ENCODE assay signal across 19 mouse cellular contexts in genomic region chr13:29502481-29503146, GRCm38 (mm10).
DNase-seq lines count a peak whose midpoint lies in the region; ATAC-seq and TF ChIP-seq lines count a peak whose summit lies in the region.
"Had no signal": no experiment of that assay in that cellular context is flagged by ENCODE, and none has a peak within 500 bp of the region (broad histone marks: within the 10 kb centered on the region; RNA-seq: fewer than 3 reads in every experiment).

No protein-coding gene starts in this region.

- no peaks in the 10 kb centered on the region for H3K9me3 ChIP-seq in heart, embryonic 10.5 days
- no peaks in the 10 kb centered on the region for H3K9me3 ChIP-seq in intestine, embryonic 16.5 days (ENCODE audit: control insufficient read depth, low read length)
- H3K9me3 ChIP-seq: hindbrain, embryonic 13.5 days; limb, embryonic 10.5 days; stomach, embryonic 15.5 days had no signal

- no peak overlapping the region for H3K9ac ChIP-seq in intestine, embryonic 16.5 days (ENCODE audit: low read depth, low read length)
- H3K9ac ChIP-seq: hindbrain, embryonic 13.5 days; lung, embryonic 14.5 days; stomach, embryonic 15.5 days had no signal

- H3K27me3 ChIP-seq in heart, embryonic 10.5 days (ENCODE audit: insufficient read depth, poor library complexity, severe bottlenecking), result no peaks in the 10 kb centered on the region
- no peaks in the 10 kb centered on the region for H3K27me3 ChIP-seq in Patski
- H3K27me3 ChIP-seq in intestine, embryonic 16.5 days (replicated peaks; ENCODE audit: control insufficient read depth, insufficient read depth, low read length), result no peaks in the 10 kb centered on the region
- H3K27me3 ChIP-seq: hindbrain, embryonic 13.5 days; stomach, embryonic 15.5 days had no signal

- in situ Hi-C loops in Patski (cut with MboI; ENCODE audit: low pct_unique_long_range_greater_than_20kb), result no loop called here

- no peak for ATAC-seq in Patski
- peak; percentile 84 for ATAC-seq in intestine, embryonic 16.5 days
- ATAC-seq: forebrain, embryonic 16.5 days; inflammation-experienced regulatory T-cells, adult 6 months; midbrain, embryonic 16.5 days had no signal

- TF ChIP-seq CTCF in Patski (IDR thresholded peaks at IDR 0.05), result no peak

- peak; percentile 91 for DNase-seq in heart, adult 11 months
- no peak for DNase-seq in heart, embryonic 10.5 days (ENCODE audit: low spot score)
- DNase-seq in 3T3-L1 (ENCODE audit: low read depth, low spot score), result peak; percentile 68
- DNase-seq in Patski (ENCODE audit: low read depth, low spot score), result peak; percentile 49
- DNase-seq in cerebellum, adult 18-20 months, result no peak
- DNase-seq in spleen, adult 18-20 months, result no peak
- no peak for DNase-seq in frontal cortex, postnatal 10 days (ENCODE audit: low spot score in 2 of 2)
- DNase-seq: B cell, adult 2 months; heart, adult 2 months; right cerebral cortex, postnatal 14 days had no signal

- peaks cover 19% of the 10 kb centered on the region for H3K4me1 ChIP-seq in heart, embryonic 10.5 days
- H3K4me1 ChIP-seq in intestine, embryonic 16.5 days (ENCODE audit: control insufficient read depth, insufficient read depth, low read length), result peaks cover 9% of the 10 kb centered on the region; the same call in 1 of the 2 replicates
- H3K4me1 ChIP-seq: limb, embryonic 10.5 days; stomach, embryonic 15.5 days had no signal

- CTCF ChIA-PET in Patski (lab: Charles Lee), result interaction anchor here (1.3 kb wide), 1 partner anchor 72 kb away, joined by 3 read pairs; no protein-coding TSS in a partner anchor

- WGBS in heart, embryonic 10.5 days, result 70% methylated on average over 5 of the region's 5 CpGs
- 46% methylated on average over 5 of the region's 5 CpGs for WGBS in intestine, embryonic 16.5 days

- H3K4me3 ChIP-seq in heart, embryonic 10.5 days, result no peak overlapping the region
- no peak overlapping the region for H3K4me3 ChIP-seq in intestine, embryonic 16.5 days (ENCODE audit: low read length)
- H3K4me3 ChIP-seq: erythroblast, embryonic 14.5 days; heart, adult 2 months; hindbrain, embryonic 13.5 days; limb, embryonic 10.5 days; stomach, embryonic 15.5 days had no signal

- H3K36me3 ChIP-seq in heart, embryonic 10.5 days, result no peaks in the 10 kb centered on the region
- no peaks in the 10 kb centered on the region for H3K36me3 ChIP-seq in intestine, embryonic 16.5 days (ENCODE audit: control insufficient read depth, insufficient read depth, low read length)
- H3K36me3 ChIP-seq: hindbrain, embryonic 13.5 days; limb, embryonic 10.5 days; stomach, embryonic 15.5 days had no signal

- POLR2A ChIA-PET in Patski (lab: Charles Lee), result interaction anchor here (0.5 kb wide), 1 partner anchor 61 kb away, joined by 3 read pairs; no protein-coding TSS in a partner anchor

- no peak overlapping the region for H3K4me2 ChIP-seq in intestine, embryonic 16.5 days (ENCODE audit: low read depth, low read length)
- H3K4me2 ChIP-seq: hindbrain, embryonic 13.5 days; lung, embryonic 14.5 days; stomach, embryonic 15.5 days had no signal

- H3K27ac ChIP-seq in heart, embryonic 10.5 days, result no peak overlapping the region
- H3K27ac ChIP-seq in intestine, embryonic 16.5 days (ENCODE audit: low read length), result no peak overlapping the region
- H3K27ac ChIP-seq: heart, adult 2 months; hindbrain, embryonic 13.5 days; limb, embryonic 10.5 days; stomach, embryonic 15.5 days had no signal

Comparison
In these comparisons a context has a peak if more than half of its experiments do, and no peak if none do; other contexts are left out.
1. DNase-seq: peak in heart, adult 11 months (single experiment), 3T3-L1 (single experiment) and Patski (single experiment); none in heart, embryonic 10.5 days (single experiment), cerebellum, adult 18-20 months (0 of 2), spleen, adult 18-20 months (0 of 2) and frontal cortex, postnatal 10 days (0 of 2).